Mouse (Mus musculus) left cerebral cortex, adult 2 months (tissue): ENCODE measurements around the gene Pik3cb. TPM values are rescaled to one million over a fixed set of nuclear protein-coding genes. Genes with fewer than 3 reads are reported as not detected.

Experiments
- DNase-seq, 2 experiments: peaks; one replicate each; pipeline ENCODE4 v3.0.0; 2021 to 2022; ENCODE audit warnings: low spot score in 2 of 2, mixed read lengths in 1 of 2; ENCODE audit errors: extremely low spot score in 1 of 2
- H3K27ac ChIP-seq: fragments of 200-600 bp; 2 replicates; pipeline ENCODE4 v1.8.1; 2022
- H3K4me3 ChIP-seq: fragments of 200-600 bp; 2 replicates; pipeline ENCODE4 v1.8.1; 2022
- CTCF ChIP-seq: fragments of 200-600 bp; IDR thresholded peaks from 2 replicates; pipeline ENCODE4 v1.8.1; 2022; ENCODE audit warnings: antibody characterized with exemption, mild to moderate bottlenecking, moderate library complexity
- intact Hi-C: fragments of 180-260 bp; cut with DNase I; formaldehyde crosslinking; loops from one replicate; pipeline ENCODE4 v1.15.1; 2025
- total RNA-seq, 2 experiments: library from RNA; stranded (reverse); gene quantifications; 2 replicates each; pipeline ENCODE4 v1.2.3; 2021

Gene Pik3cb
- total RNA-seq, 2 experiments from 2014 or later, result 23.5 to 25.6 TPM

DNA sequence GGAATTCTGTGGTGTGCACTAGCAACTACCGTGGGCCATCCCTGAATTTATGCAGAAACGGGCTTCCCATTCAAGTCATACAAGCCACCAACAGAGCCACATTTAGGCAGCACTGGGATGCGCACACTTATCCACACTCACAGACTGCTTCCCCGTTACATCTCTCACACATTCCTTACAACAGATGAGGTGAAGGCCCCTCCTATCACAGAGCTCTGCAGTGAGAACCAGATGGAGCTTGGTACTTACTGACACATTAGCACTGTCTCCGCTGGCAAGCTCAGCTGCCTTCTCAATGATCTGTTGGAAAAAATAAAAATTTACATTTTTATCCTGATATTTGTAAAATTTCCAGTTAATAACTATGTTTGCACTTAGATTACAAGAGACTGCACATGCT is 75.1 kb downstream of the Pik3cb start:
- DNase-seq, result no peak
- H3K4me3 ChIP-seq, result no peak overlapping the region
- H3K27ac ChIP-seq, result no peak overlapping the region
- no peak for TF ChIP-seq CTCF
- intact Hi-C loops, result loop anchor here (2.0 to 5.0 kb wide), 4 partner anchors 72 to 517 kb away; partner anchors contain the start of gene Nme9

DNA sequence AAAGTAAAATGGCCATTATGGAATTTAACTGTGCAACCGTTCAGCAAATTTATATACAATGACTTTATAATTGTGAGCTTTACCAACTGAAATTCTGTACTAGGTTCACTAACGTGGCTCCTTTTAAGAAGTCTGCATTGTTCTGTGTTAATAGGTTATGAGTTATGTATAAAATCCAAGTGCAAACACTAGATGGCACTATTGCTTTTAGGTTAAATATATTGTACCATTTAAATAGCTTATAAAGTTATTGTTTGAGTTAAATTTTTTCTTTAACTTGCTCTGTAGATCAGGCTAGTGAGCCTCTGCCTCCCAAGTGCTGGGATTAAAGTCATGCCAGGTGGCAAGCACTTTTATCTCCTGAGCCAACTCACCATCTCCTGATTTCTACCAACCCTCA is 76.2 kb downstream of the Pik3cb start:
- TF ChIP-seq CTCF, result peak; percentile 71
- Histone ChIP-seq H3K27ac (no peak overlapping the region), H3K4me3 (no peak overlapping the region)
- intact Hi-C loops, result loop anchor here (2.0 to 5.0 kb wide), 3 partner anchors 313 to 452 kb away; partner anchors contain the start of gene Nme9
- DNase-seq, result no peak

DNA sequence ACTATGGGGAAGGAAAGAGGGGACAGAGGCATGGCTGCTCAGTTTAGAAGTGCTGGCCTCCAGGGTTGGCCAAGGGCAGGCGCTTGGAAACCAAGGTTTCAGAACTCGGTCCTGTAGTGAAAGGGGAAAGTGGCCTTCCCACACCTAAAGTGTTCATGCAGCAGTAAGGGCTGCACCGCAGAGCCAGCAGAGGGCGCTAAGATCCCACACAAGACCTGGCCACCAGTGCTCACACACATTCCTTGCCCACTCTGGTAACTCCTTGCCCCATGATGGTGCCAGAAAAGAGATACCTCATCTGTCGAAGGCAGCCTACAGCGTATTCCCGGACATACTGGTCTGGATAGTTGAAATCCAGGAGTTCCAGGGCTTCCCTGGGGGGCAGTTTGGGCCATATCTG is 77.9 kb downstream of the Pik3cb start:
- Histone ChIP-seq H3K27ac (no peak overlapping the region), H3K4me3 (no peak overlapping the region)
- intact Hi-C loops, result loop anchor here (1.0 to 5.0 kb wide), 2 partner anchors 180 to 450 kb away; no protein-coding TSS in a partner anchor
- peak; percentile 69 to 81 for DNase-seq
- peak; percentile 96 for TF ChIP-seq CTCF

DNA sequence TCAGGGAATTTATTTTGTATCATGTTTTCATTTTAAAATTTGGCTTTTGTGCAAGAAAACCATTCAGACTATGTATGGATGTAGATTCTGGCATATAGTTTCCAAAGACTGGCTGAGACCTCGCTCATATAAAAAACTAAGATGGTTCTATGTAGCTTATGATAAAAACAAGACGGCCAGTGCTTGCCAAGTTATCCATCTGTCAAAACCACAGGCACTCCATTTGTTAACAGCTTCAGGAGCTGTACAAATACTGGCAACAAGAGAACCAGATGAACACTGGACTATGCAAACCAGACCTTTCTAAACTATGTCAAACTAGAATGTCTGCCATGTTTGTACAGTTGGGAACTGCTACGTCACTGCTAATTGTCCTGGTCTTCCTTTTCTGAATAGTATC is 82.7 kb downstream of the Pik3cb start:
- no peak for TF ChIP-seq CTCF
- no peak for DNase-seq
- Histone ChIP-seq H3K4me3 (no peak overlapping the region), H3K27ac (no peak overlapping the region)
- intact Hi-C loops, result no loop called here

DNA sequence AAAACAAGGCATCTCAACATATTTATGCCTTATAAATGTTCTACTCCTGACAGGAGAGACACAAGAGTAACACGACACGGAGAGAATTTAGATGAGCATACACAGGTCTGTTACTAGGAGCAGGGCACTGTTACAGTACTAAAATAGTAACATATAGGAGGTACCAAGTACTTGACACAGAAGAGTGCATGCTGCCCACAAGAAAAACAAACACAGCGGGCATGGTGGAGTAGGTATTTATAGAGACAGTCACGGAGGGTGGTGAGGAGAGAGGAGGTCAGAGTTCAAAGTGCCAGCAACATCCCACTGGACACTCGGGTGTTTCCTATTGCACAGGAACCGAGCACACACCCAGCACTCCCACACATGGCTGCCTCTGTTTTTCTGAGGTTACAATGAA is 90.7 kb downstream of the Pik3cb start:
- DNase-seq, result no peak
- TF ChIP-seq CTCF, result no peak
- no peak overlapping the region for H3K4me3 ChIP-seq
- intact Hi-C loops, result no loop called here
- H3K27ac ChIP-seq, result no peak overlapping the region

DNA sequence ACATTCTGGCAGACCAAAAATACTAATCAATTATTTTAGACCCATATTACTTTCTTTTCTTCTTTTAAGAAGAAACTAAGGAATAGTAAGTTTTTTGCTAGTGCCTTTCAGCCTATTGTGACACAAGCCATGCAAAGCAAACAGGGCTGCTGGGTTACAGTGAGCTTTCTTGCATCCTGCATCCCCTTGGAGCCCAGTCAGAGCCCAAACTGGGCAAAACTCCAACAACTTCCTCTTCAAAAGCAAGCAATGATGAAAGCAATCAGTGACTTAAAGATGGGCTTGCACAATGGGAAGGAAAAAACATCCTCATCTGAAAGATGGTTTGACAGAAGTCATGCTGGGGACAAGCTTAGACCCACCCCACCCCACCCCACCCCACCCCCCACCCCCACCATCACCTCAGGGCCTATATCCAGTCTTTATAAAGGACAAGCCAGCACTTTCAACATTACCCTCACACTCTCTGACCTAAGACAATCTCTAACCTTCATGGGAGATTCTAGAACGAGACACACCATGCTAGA is 91.6 kb downstream of the Pik3cb start:
- no peak for DNase-seq
- intact Hi-C loops, result no loop called here
- Histone ChIP-seq H3K4me3 (no peak overlapping the region), H3K27ac (no peak overlapping the region)
- no peak for TF ChIP-seq CTCF

DNA sequence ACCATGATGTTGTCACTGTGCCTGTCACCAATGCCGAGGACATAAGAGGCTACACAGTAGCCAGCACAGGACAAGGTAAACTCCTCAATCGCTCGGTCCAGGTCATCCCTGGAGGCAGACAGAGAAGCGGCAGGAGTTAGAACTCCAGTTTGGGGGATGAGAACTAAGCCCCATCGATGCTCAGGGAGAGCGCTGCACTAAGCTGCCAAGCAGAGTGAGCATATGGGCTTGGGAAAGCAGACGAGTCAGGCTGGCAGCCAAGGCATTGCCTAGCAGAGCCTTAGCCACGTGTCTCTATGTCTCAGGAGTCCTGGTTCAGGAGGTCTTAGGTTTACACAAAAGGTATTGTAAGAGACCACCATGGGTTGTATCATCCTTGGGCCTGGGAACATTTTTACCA is 95.7 kb downstream of the Pik3cb start:
- Histone ChIP-seq H3K27ac (no peak overlapping the region), H3K4me3 (no peak overlapping the region)
- no peak for DNase-seq
- intact Hi-C loops, result no loop called here
- TF ChIP-seq CTCF, result no peak

DNA sequence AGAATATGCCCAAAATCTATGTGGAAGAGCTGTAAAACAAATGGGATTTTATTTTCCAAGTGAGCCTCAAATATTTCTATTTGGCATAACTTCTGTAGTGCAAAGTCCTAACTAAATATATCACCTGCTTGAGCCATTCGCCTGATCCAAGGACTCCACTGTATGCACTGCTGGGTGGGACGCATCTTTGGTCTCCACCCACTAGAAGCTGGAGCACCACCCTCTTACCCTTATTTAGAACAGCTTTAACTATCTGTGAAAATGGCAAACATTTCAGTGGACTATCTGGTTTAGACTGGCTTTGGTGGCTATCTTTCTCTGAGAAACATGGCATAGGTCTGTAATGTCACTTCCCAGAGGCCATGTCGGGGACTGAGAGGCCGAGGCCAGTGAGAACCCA is 97.8 kb downstream of the Pik3cb start:
- no peak overlapping the region for H3K27ac ChIP-seq
- no peak for DNase-seq
- H3K4me3 ChIP-seq, result no peak overlapping the region
- TF ChIP-seq CTCF, result no peak
- intact Hi-C loops, result no loop called here

DNA sequence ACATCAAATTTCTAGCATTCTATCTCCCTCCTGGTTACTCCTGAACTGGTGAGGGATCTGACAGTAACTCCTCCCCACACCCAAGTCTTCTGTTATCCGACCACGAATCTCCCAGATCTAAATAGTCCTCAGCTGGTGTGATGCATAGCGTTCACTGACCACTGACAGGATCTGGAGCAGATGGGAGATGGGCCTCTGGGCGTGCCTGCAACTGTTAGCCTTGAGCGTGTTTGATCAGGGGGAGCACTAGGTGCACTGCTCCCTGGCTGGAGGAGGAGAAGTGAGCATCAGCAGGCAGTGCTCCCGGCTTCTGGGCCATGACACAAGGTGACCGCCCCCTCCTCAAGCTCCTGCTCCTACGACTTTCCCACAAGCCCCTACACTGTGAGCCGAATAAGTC is 98.4 kb downstream of the Pik3cb start:
- intact Hi-C loops, result no loop called here
- no peak for TF ChIP-seq CTCF
- no peak overlapping the region for H3K4me3 ChIP-seq
- no peak overlapping the region for H3K27ac ChIP-seq
- DNase-seq, result no peak

DNA sequence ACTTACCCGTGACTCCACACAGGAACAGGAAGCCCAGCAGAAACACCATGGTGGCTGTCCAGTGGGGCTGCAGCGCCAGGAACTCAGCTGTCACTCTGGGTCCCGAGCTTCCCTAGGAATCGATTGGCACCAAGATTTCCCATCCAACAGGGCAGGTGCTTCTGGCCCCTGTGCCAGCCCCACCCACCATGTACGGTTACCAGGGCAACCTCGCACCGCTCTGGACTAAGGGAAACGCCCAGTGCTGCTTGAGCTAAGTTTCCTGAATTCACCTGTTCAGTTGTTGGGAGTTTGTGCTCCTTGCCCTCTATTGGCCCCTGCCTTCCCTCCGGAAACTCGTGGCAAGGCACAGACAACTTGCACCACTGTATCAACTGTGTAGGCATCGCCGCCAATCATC is 104.8 kb downstream of the Pik3cb start, which contains the start of gene Gm1123:
Gene Gm1123, minus strand, starts transcription at position 141 of the 400 bp plus-strand sequence.
- no peak for DNase-seq

DNA sequence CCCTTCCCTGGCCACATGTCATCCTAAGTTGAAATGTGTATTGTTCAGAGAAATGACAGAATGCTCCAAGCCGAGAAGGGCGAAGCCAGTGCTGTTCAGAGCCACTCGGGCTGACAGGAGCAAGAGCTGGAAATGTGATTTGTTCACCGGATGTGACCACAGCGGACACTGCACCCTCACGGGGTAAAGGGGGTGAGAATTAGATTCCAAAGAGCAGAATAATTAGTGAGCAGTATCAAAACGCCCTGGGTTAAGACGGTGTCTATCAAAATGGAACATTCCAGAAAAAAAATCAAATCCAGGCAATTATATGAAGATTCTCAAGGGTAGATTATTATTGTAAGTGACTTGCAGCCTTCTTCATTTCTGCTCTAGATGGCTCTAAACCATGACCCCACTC is 106.3 kb downstream of the Pik3cb start:
- intact Hi-C loops, result no loop called here
- no peak overlapping the region for H3K27ac ChIP-seq
- DNase-seq, result no peak

More for the DNA sequence above, 104.8 kb downstream of the Pik3cb start, which contains the start of gene Gm1123:
- Histone ChIP-seq H3K4me3 (no peak within 1 kb of the TSS), H3K27ac (no peak within 1 kb of the TSS)
- TF ChIP-seq CTCF, result no peak
- intact Hi-C loops, result no loop called here

DNA sequence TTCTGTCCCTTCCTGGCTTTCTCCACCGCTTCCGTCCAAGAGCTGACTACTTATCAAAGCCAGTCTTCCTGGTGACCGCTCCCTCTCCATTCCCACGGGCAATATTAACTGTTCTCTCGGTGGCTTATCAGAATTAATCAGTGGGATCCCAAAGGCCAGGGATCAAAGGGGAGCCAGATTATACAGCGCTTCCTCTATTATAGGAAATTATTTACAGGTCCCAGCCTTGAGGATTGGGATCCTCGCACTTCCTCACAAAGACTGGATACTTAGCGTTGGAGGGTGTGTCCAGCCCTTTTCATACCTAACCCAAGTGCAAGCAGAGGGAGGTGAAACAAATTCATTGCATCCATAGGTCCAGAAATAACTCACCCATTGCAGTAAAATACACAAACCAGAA is 108.4 kb downstream of the Pik3cb start:
- no peak for TF ChIP-seq CTCF
- H3K27ac ChIP-seq, result no peak overlapping the region
- no peak for DNase-seq
- H3K4me3 ChIP-seq, result no peak overlapping the region
- intact Hi-C loops, result no loop called here

More for the DNA sequence above, 106.3 kb downstream of the Pik3cb start:
- no peak overlapping the region for H3K4me3 ChIP-seq
- TF ChIP-seq CTCF, result no peak

DNA sequence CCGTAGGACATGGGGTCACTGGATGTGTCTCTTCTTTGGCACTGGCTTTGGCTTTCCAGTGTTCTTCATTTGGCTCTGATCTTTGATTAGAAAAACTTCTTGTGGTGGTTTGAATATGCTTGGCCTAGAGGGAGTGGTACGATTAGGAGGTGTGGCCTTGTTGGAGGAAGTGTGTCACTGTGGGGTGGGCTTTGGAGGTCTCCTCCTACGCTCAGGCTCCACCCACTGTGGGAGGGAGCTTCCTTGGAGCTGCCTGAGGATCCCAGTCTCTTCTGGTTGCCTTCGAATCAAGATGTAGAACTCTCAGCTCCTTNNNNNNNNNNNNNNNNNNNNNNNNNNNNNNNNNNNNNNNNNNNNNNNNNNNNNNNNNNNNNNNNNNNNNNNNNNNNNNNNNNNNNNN is 118.7 kb downstream of the Pik3cb start:
- Histone ChIP-seq H3K27ac (no peak overlapping the region), H3K4me3 (no peak overlapping the region)
- no peak for TF ChIP-seq CTCF
- intact Hi-C loops, result no loop called here
- no peak for DNase-seq

DNA sequence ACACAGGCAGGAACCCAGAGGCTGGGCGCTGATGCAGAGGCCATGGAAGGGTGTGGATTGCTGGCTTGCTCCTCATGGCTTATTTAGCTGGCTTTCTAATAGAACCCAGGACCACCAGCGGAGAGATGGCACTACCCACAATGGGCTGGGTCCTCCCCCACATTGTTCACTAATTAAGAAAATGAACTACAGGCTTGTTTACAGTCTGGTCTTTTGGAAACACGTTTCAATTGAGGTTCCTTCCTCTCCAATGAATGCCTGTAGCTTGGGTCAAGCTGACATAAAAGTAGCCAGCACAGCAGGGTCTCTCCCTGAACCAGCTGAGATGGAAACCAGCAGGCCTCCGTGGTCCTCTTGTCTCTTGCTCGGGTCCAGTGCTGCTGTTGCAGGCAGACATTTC is 119.3 kb downstream of the Pik3cb start:
- Histone ChIP-seq H3K4me3 (no peak overlapping the region), H3K27ac (no peak overlapping the region)
- no peak for DNase-seq
- intact Hi-C loops, result no loop called here
- TF ChIP-seq CTCF, result no peak
